Mouse (Mus musculus) limb, embryonic 14.5 days (tissue): ENCODE measurements around the gene Notch2. TPM values are rescaled to one million over a fixed set of nuclear protein-coding genes. Genes with fewer than 3 reads are reported as not detected.

ENCODE experiments used
- ATAC-seq: fragments of 200-750 bp; cut with Nextera tagmentation; 2 replicates; pipeline ENCODE4 v1.8.0; 2017; ENCODE audit warnings: low read depth, moderate number of reproducible peaks, moderate TSS enrichment; ENCODE audit not compliant: low FRiP score
- DNase-seq: peaks from one replicate; pipeline ENCODE4 v3.0.0-alpha.2; 2015; ENCODE audit warnings: low spot score
- H3K27ac ChIP-seq: fragments of 300-500 bp; sonication (generic); replicated peaks from 2 replicates; pipeline ENCODE4 v1.5.1; 2014; ENCODE audit warnings: low read depth, mild to moderate bottlenecking, low read length, moderate library complexity, mixed read lengths
- H3K27me3 ChIP-seq: fragments of 300-500 bp; sonication (generic); 2 replicates; pipeline ENCODE4 v1.6.1; 2014; ENCODE audit warnings: low read length, mixed read lengths; ENCODE audit not compliant: control insufficient read depth, insufficient read depth
- H3K36me3 ChIP-seq: fragments of 300-500 bp; sonication (generic); 2 replicates; pipeline ENCODE4 v1.6.1; 2014; ENCODE audit warnings: mild to moderate bottlenecking, low read length, moderate library complexity, mixed read lengths; ENCODE audit not compliant: control insufficient read depth, insufficient read depth
- H3K4me1 ChIP-seq: fragments of 300-500 bp; sonication (generic); 2 replicates; pipeline ENCODE4 v1.6.1; 2014; ENCODE audit warnings: antibody characterized with exemption, low read length, mixed read lengths; ENCODE audit not compliant: control insufficient read depth, insufficient read depth
- H3K4me2 ChIP-seq: fragments of 300-500 bp; sonication (generic); replicated peaks from 2 replicates; pipeline ENCODE4 v1.6.1; 2014; ENCODE audit warnings: low read depth, mild to moderate bottlenecking, low read length, moderate library complexity; ENCODE audit not compliant: severe bottlenecking
- H3K4me3 ChIP-seq: fragments of 300-500 bp; sonication (generic); replicated peaks from 2 replicates; pipeline ENCODE4 v1.5.1; 2014; ENCODE audit warnings: low read length
- H3K9ac ChIP-seq: fragments of 300-500 bp; sonication (generic); 2 replicates; pipeline ENCODE4 v1.6.1; 2014; ENCODE audit warnings: mild to moderate bottlenecking, low read depth, low read length, moderate library complexity; ENCODE audit not compliant: severe bottlenecking
- H3K9me3 ChIP-seq: fragments of 300-500 bp; sonication (generic); 2 replicates; pipeline ENCODE4 v1.6.1; 2016; ENCODE audit warnings: low read length; ENCODE audit not compliant: control insufficient read depth
- POLR2A ChIP-seq: fragments of 200-500 bp; IDR thresholded peaks from 2 replicates; pipeline ENCODE4 v1.8.0; 2012; ENCODE audit warnings: inconsistent platforms, mild to moderate bottlenecking, moderate library complexity, borderline replicate concordance; ENCODE audit not compliant: insufficient read depth, insufficient read length; ENCODE audit errors: extremely low read depth
- WGBS: fragments of 180-500 bp; shearing (Covaris S2); extraction: QIAGEN DNeasy Blood & Tissue Kit; methylation state at CpG from one replicate; pipeline ENCODE4 v1.1.7; 2014; 5-methylcytosine and 5-hydroxymethylcytosine counted together
- polyA plus RNA-seq, 2 experiments: library from polyadenylated mRNA; depleted of rRNA in 1 of 2; stranded (reverse) in 1 of 2; unstranded in 1 of 2; fragments of >200 nt; fragmentation: Nextera tagmentation in 1 of 2; extraction: Ambion mirVana in 1 of 2; gene quantifications; 2 replicates each; pipeline versions ENCODE4 v1.2.1 to v1.2.3; 2012 to 2014

The Notch2 gene
- polyA plus RNA-seq, 2 experiments: 38.7 to 48.5 TPM

DNA sequence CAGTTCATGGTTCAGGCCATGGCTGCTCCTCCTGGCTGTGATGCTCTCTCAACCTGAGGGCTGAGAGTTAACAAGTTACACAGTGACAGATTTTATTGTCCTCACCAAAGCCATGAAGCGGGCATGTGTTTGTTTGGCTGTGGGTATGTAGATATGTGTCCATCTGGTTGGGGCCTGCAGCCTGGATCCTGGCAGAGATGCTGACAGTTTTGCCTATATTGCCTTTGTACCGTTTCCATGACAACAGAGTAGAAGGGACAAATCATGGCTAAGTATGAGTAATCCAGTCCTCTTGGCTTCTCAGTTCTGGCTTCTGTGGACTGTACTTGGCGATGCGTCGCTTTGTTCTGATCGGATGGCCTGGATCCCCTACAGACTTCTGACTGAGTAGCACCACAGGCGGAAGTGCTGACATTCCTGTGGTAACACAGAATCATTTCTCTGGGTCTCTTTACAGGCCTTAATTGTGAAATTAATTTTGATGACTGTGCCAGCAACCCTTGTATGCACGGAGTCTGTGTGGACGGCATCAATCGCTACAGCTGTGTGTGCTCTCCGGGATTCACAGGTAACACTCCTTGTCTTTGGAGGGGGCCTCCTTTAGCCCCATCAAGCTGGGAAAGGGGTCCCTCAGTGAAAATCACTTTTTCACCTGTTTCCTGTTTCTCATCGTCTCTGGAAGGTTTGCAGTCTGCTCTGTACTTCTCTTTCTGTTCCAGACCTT, 93.4 kb downstream of the Notch2 start:
- 55% methylated on average over 12 of the region's 12 CpGs for WGBS
- Histone ChIP-seq H3K27me3 (no peaks in the 10 kb centered on the region), H3K4me1 (peaks cover 45% of the 10 kb centered on the region), H3K9ac (no peak overlapping the region), H3K9me3 (peaks cover 6% of the 10 kb centered on the region), H3K4me2 (no peak overlapping the region), H3K4me3 (no peak overlapping the region), H3K27ac (peak overlapping the region; percentile 33), H3K36me3 (peaks cover 87% of the 10 kb centered on the region)
- DNase-seq: peak; percentile 65
- peak; percentile 76 for ATAC-seq
- TF ChIP-seq POLR2A: no peak

DNA sequence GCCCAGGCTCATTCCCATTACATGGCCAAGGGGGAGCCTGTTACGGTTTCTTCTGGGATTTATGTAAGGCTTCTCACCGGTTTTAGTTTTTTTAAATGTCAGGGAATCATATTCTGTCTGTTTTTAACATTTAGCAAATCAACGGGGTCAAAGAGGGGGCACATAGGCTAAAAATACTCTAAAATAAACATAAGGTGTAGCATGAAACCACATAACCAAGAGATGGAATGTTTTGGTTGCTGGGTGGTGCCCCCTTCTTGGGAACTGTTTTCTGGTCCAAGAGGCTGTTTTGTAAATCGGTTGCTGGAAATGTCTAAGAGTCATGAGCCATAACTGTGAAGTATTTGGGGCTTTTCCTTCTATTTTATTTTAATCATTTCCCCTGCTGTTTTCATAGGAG, 95.1 kb downstream of the Notch2 start:
- H3K9me3 ChIP-seq: no peaks in the 10 kb centered on the region
- TF ChIP-seq POLR2A: no peak
- DNase-seq: no peak
- no peak overlapping the region for H3K9ac ChIP-seq
- H3K27me3 ChIP-seq: no peaks in the 10 kb centered on the region
- no peak overlapping the region for H3K4me3 ChIP-seq
- no peak overlapping the region for H3K4me2 ChIP-seq
- H3K27ac ChIP-seq: no peak overlapping the region
- peaks cover 45% of the 10 kb centered on the region for H3K4me1 ChIP-seq
- H3K36me3 ChIP-seq: peaks cover 86% of the 10 kb centered on the region
- whole genome bisulfite sequencing: 59% methylated on average over 4 of the region's 4 CpGs
- ATAC-seq: no peak

DNA sequence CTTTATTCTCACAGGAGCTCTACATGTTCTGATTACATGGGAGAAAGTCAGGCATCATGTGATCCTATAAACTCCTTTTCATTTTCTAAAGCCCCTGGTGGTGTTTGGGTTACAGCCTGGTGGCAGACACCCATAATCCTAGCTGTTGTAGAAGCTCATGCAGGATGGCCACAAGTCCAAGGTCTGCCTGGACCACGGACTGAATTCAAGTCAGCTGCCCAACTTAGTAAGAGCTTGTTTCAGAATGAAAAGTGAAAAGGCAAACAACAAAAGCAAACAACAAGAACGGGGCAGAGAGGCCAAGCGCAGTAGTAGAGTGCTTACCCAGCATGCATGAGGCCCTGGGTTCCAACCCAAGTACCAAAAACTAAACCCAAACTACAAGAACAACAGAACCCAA, 95.5 kb downstream of the Notch2 start:
- WGBS: 90% methylated on average over 3 of the region's 3 CpGs
- no peak for DNase-seq
- TF ChIP-seq POLR2A: no peak
- Histone ChIP-seq H3K36me3 (peaks cover 87% of the 10 kb centered on the region), H3K4me3 (no peak overlapping the region), H3K4me2 (no peak overlapping the region), H3K9ac (no peak overlapping the region), H3K27me3 (no peaks in the 10 kb centered on the region), H3K9me3 (no peaks in the 10 kb centered on the region), H3K27ac (0 out of 2 replicates have a peak overlapping the region, but pooled peaks have one; percentile 26), H3K4me1 (peaks cover 44% of the 10 kb centered on the region)
- no peak for ATAC-seq

DNA sequence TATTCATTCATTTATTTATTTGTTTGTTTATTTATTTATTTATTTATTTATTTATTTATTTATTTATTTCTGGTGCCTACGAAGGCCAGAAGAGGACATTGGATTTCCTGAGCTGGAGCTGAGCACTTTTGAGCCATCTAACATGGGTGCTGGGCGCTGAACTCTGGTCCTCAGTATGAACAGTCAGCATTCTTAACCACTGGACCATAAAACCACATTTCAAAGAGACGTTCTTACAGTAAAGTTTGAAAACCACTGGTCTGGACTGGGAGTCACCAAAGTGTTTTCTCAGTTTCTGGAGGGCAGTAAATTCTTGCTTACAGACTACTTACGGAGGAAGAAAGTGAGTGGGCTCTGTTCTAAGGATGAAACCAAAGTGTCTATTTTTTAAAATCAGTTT, 97.3 kb downstream of the Notch2 start:
- H3K4me2 ChIP-seq: no peak overlapping the region
- ATAC-seq: no peak
- H3K36me3 ChIP-seq: peaks cover 86% of the 10 kb centered on the region
- 76% methylated on average over 4 of the region's 4 CpGs for WGBS
- no peak overlapping the region for H3K4me3 ChIP-seq
- peaks cover 27% of the 10 kb centered on the region for H3K4me1 ChIP-seq
- no peak for DNase-seq
- no peak for TF ChIP-seq POLR2A
- H3K27me3 ChIP-seq: no peaks in the 10 kb centered on the region
- no peak overlapping the region for H3K27ac ChIP-seq
- H3K9me3 ChIP-seq: no peaks in the 10 kb centered on the region
- H3K9ac ChIP-seq: no peak overlapping the region

DNA sequence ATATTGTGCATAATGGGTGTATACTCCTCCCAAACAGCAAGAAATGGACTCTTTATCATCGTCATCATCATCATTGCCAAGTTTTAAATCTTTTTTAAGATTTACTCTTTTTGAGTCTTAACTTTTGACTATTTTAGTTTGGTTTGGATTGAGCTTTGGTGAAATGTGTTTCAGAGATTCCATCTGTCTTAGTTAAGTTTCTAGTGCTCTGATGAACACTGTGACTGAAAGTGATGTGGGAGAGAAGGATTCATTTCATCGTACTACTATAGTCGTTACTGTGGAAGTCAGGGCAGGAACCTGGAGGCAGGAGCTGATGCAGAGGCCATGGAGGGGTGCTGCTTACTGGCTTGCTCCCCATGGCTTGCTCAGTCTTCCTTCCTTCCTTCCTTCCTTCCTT, 104.9 kb downstream of the Notch2 start:
- TF ChIP-seq POLR2A: no peak
- Histone ChIP-seq H3K27ac (no peak overlapping the region), H3K36me3 (peaks cover 94% of the 10 kb centered on the region), H3K4me1 (no peaks in the 10 kb centered on the region), H3K4me3 (no peak overlapping the region), H3K27me3 (no peaks in the 10 kb centered on the region), H3K9me3 (no peaks in the 10 kb centered on the region), H3K9ac (no peak overlapping the region), H3K4me2 (no peak overlapping the region)
- WGBS: 89% methylated on average over 3 of the region's 3 CpGs
- ATAC-seq: no peak
- no peak for DNase-seq
